Mouse (Mus musculus) testis, adult 2 months (tissue): ENCODE data around the gene Abcb8. TPM values are rescaled to one million over a fixed set of nuclear protein-coding genes. Genes with fewer than 3 reads are reported as not detected.

Experiments
- H3K27ac ChIP-seq: fragments of 200-500 bp; 2 replicates; pipeline ENCODE4 v1.5.1; 2012; ENCODE audit warnings: low read depth, low read length; ENCODE audit not compliant: control insufficient read depth, insufficient read depth
- H3K27me3 ChIP-seq: fragments of 200-500 bp; 2 replicates; pipeline ENCODE4 v1.6.1; 2012; ENCODE audit warnings: mild to moderate bottlenecking, low read length, moderate library complexity; ENCODE audit not compliant: control insufficient read depth, insufficient read depth
- H3K36me3 ChIP-seq: fragments of 200-500 bp; 2 replicates; pipeline ENCODE4 v1.6.1; 2012; ENCODE audit warnings: mild to moderate bottlenecking, low read length; ENCODE audit not compliant: control insufficient read depth, insufficient read depth
- H3K4me1 ChIP-seq: fragments of 200-500 bp; 2 replicates; pipeline ENCODE4 v1.6.1; 2012; ENCODE audit warnings: low read length; ENCODE audit not compliant: control insufficient read depth, insufficient read depth
- H3K4me3 ChIP-seq: fragments of 200-500 bp; 2 replicates; pipeline ENCODE4 v1.5.1; 2012; ENCODE audit warnings: low read depth, mild to moderate bottlenecking, low read length, moderate library complexity, mixed read lengths; ENCODE audit not compliant: control insufficient read depth
- CTCF ChIP-seq: fragments of 200-500 bp; IDR thresholded peaks from 2 replicates; pipeline ENCODE4 v1.5.1; 2012; ENCODE audit warnings: low read depth, mild to moderate bottlenecking, inconsistent platforms, low read length, moderate library complexity; ENCODE audit not compliant: control insufficient read depth, insufficient read depth, insufficient replicate concordance
- POLR2A ChIP-seq: fragments of 200-500 bp; IDR thresholded peaks from 2 replicates; pipeline ENCODE4 v1.6.1; 2012; ENCODE audit warnings: low read depth, mild to moderate bottlenecking, inconsistent platforms, low read length, moderate library complexity; ENCODE audit not compliant: control insufficient read depth
- polyA plus RNA-seq: library from polyadenylated mRNA; depleted of rRNA; stranded (reverse); fragments of >200 nt; gene quantifications from 2 replicates; pipeline ENCODE4 v1.2.3, GENCODE M21; 2012

The Abcb8 gene
- polyA plus RNA-seq, 1 experiment = 28.1 TPM

GRCm38 (mm10) chr5:24380499-24380898 lies 13.0 kb upstream of the Abcb8 start:
- Histone ChIP-seq H3K27me3 (no peaks in the 10 kb centered on the region), H3K36me3 (no peaks in the 10 kb centered on the region), H3K4me1 (peaks cover 11% of the 10 kb centered on the region), H3K4me3 (peak overlapping the region; percentile 44), H3K27ac (no peak overlapping the region)
- no peak for TF ChIP-seq CTCF
- no peak for TF ChIP-seq POLR2A

- TF ChIP-seq POLR2A (no peak), CTCF (no peak)
Measured at GRCm38 (mm10) chr5:24381486-24381885, 12.0 kb upstream of the Abcb8 start.

GRCm38 (mm10) chr5:24381988-24382387 lies 11.5 kb upstream of the Abcb8 start:
- peak overlapping the region; percentile 81 for H3K4me3 ChIP-seq
- H3K36me3 ChIP-seq = no peaks in the 10 kb centered on the region
- no peaks in the 10 kb centered on the region for H3K27me3 ChIP-seq
- H3K27ac ChIP-seq = no peak overlapping the region
- H3K4me1 ChIP-seq = peaks cover 13% of the 10 kb centered on the region
- TF ChIP-seq CTCF (no peak), POLR2A (no peak)

More at GRCm38 (mm10) chr5:24381486-24381885, 12.0 kb upstream of the Abcb8 start:
- Histone ChIP-seq H3K27me3 (no peaks in the 10 kb centered on the region), H3K36me3 (no peaks in the 10 kb centered on the region), H3K27ac (no peak overlapping the region), H3K4me1 (peaks cover 11% of the 10 kb centered on the region), H3K4me3 (peak overlapping the region; percentile 44)

GRCm38 (mm10) chr5:24383026-24383859 lies 10.2 kb upstream of the Abcb8 start:
- Histone ChIP-seq H3K27me3 (no peaks in the 10 kb centered on the region), H3K4me3 (peak overlapping the region; percentile 81), H3K27ac (peak overlapping the region; percentile 3; the same call in 1 of the 2 replicates), H3K4me1 (peaks cover 25% of the 10 kb centered on the region), H3K36me3 (no peaks in the 10 kb centered on the region)
- peak; percentile 52; the same call in 1 of the 2 replicates for TF ChIP-seq CTCF
- peak; percentile 77; the same call in 1 of the 2 replicates for TF ChIP-seq POLR2A

- TF ChIP-seq POLR2A (no peak), CTCF (no peak)
- Histone ChIP-seq H3K4me3 (no peak overlapping the region), H3K27me3 (no peaks in the 10 kb centered on the region), H3K4me1 (peaks cover 30% of the 10 kb centered on the region), H3K36me3 (no peaks in the 10 kb centered on the region), H3K27ac (no peak overlapping the region)
Measured at GRCm38 (mm10) chr5:24384407-24384806, 9.1 kb upstream of the Abcb8 start.

- Histone ChIP-seq H3K36me3 (no peaks in the 10 kb centered on the region), H3K4me1 (peaks cover 25% of the 10 kb centered on the region), H3K27ac (no peak overlapping the region), H3K4me3 (no peak overlapping the region), H3K27me3 (no peaks in the 10 kb centered on the region)
- no peak for TF ChIP-seq CTCF
- no peak for TF ChIP-seq POLR2A
Measured at GRCm38 (mm10) chr5:24385374-24385773, 8.1 kb upstream of the Abcb8 start.

- TF ChIP-seq POLR2A = no peak
- TF ChIP-seq CTCF = no peak
- no peaks in the 10 kb centered on the region for H3K36me3 ChIP-seq
- no peak overlapping the region for H3K4me3 ChIP-seq
- peaks cover 25% of the 10 kb centered on the region for H3K4me1 ChIP-seq
- no peaks in the 10 kb centered on the region for H3K27me3 ChIP-seq
- H3K27ac ChIP-seq = no peak overlapping the region
Measured at GRCm38 (mm10) chr5:24385887-24386550, 7.4 kb upstream of the Abcb8 start.
